Mouse (Mus musculus): ENCODE measurements around the gene Pex11g. TPM values are rescaled to one million over a fixed set of nuclear protein-coding genes. Genes with fewer than 3 reads are reported as not detected.

Gene Pex11g
- polyA plus RNA-seq, 1 experiment from 2014 or later = 4.9 TPM

DNA sequence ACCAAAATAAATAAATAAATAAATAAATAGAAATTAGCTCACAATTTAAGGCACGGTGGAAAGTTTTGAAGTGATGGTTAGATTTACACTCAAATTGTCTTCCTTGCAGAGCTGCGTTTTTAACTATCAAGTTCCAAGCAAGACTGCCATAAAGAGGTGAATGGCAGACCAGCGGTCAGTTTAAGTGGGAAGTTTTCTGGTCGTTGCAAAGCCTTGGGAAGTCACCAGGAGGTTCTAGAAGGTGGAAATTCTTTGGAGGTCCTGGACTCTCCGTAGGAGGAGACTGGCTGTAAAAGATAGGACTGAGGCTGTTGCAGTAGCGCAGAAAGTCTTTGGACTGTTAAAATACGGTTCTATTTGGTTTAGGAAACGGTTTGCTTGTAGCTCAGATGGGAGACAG is 32.3 kb upstream of the Pex11g start:
- Histone ChIP-seq H3K4me1 (peaks cover 24% of the 10 kb centered on the region), H3K4me2 (peak overlapping the region; percentile 86), H3K9ac (peak overlapping the region; percentile 83), H3K27me3 (replicated peaks) (no peaks in the 10 kb centered on the region), H3K4me3 (peak overlapping the region; percentile 84), H3K27ac (replicated peaks) (peak overlapping the region; percentile 96), H3K9me3 (peaks cover 6% of the 10 kb centered on the region; the same call in 1 of the 2 replicates), H3K36me3 (peaks cover 38% of the 10 kb centered on the region)
- no peak for ATAC-seq (ENCODE audit: extremely low read depth, insufficient number of reproducible peaks, low FRiP score, low TSS enrichment)
- WGBS = 5% methylated on average over 8 of the region's 8 CpGs

DNA sequence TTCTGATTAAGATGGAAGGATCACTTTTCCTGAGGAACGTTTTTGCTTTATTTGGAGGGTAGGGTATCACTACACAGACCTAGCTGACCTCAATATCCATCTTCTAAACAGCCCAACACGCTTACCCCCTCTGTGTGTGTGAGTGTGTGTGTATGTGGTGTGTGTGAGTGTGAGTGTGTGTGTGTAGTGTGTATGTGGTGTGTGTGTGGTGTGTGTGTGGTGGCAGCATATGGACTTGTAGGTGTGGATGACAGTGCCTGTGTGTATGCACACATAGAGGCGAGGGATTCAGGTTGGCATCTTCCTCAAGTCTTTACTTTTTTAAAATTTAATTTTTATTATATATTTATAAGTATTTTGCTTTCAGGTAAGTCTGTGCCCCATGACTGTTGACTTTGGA is 31.1 kb upstream of the Pex11g start:
- WGBS = 87% methylated on average over 3 of the region's 3 CpGs
- Histone ChIP-seq H3K36me3 (peaks cover 40% of the 10 kb centered on the region), H3K4me3 (no peak overlapping the region), H3K4me2 (no peak overlapping the region), H3K27ac (replicated peaks) (no peak overlapping the region), H3K27me3 (replicated peaks) (no peaks in the 10 kb centered on the region), H3K9ac (no peak overlapping the region), H3K4me1 (peaks cover 32% of the 10 kb centered on the region), H3K9me3 (peaks cover 6% of the 10 kb centered on the region; the same call in 1 of the 2 replicates)
- ATAC-seq (ENCODE audit: extremely low read depth, insufficient number of reproducible peaks, low FRiP score, low TSS enrichment) = no peak

DNA sequence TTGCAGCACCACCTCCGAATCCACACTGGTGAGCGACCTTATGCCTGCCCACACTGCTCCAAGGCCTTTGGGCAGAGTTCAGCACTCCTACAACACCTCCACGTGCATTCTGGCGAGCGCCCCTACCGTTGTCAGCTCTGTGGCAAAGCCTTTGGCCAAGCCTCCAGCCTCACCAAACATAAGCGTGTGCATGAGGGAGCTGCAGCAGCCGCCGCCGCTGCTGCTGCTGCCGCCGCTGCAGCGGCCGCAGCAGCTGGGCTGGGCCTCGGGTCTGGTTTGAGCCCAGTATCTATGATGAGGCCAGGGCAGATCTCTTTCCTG is 28.9 kb upstream of the Pex11g start:
- 86% methylated on average over 15 of the region's 15 CpGs for WGBS
- peaks cover 27% of the 10 kb centered on the region for H3K4me1 ChIP-seq
- no peak overlapping the region for H3K27ac ChIP-seq (replicated peaks)
- no peak overlapping the region for H3K4me2 ChIP-seq
- no peak overlapping the region for H3K9ac ChIP-seq
- peaks cover 39% of the 10 kb centered on the region for H3K36me3 ChIP-seq
- ATAC-seq (ENCODE audit: extremely low read depth, insufficient number of reproducible peaks, low FRiP score, low TSS enrichment) = no peak
- peaks cover 6% of the 10 kb centered on the region; the same call in 1 of the 2 replicates for H3K9me3 ChIP-seq
- H3K4me3 ChIP-seq = no peak overlapping the region
- H3K27me3 ChIP-seq (replicated peaks) = no peaks in the 10 kb centered on the region

DNA sequence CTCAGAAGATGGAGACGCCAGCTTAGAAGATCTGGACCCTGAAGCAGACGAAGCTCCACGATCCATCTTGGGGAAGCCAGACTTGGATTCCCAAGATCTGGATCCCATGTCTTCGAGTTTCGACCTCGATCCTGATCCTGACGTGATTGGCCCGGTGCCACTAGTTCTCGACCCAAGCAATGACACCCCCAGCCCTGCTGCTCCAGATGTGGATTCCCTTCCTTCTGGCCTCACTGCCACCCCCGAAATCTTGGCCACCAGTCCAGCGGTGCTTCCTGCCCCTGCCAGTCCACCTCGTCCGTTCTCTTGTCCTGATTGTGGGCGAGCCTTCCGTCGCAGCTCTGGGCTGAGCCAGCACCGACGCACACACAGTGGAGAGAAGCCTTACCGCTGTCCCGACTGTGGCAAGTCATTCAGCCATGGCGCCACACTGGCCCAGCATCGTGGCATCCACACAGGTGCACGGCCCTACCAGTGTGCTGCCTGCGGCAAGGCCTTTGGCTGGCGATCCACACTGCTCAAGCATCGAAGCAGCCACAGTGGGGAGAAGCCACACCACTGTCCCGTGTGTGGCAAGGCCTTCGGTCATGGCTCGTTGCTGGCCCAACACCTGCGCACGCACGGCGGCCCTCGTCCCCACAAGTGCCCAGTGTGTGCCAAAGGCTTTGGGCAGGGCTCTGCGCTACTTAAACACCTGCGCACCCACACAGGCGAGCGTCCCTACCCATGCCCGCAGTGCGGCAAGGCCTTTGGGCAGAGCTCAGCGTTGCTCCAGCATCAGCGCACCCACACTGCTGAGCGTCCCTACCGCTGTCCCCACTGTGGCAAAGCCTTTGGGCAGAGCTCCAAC is 28.3 kb upstream of the Pex11g start:
- Histone ChIP-seq H3K27me3 (replicated peaks) (no peaks in the 10 kb centered on the region), H3K9ac (no peak overlapping the region), H3K36me3 (peaks cover 39% of the 10 kb centered on the region), H3K4me1 (peaks cover 21% of the 10 kb centered on the region), H3K4me3 (no peak overlapping the region), H3K4me2 (no peak overlapping the region), H3K9me3 (peaks cover 6% of the 10 kb centered on the region; the same call in 1 of the 2 replicates), H3K27ac (replicated peaks) (no peak overlapping the region)
- no peak for ATAC-seq (ENCODE audit: extremely low read depth, insufficient number of reproducible peaks, low FRiP score, low TSS enrichment)
- WGBS = 90% methylated on average over 44 of the region's 44 CpGs

DNA sequence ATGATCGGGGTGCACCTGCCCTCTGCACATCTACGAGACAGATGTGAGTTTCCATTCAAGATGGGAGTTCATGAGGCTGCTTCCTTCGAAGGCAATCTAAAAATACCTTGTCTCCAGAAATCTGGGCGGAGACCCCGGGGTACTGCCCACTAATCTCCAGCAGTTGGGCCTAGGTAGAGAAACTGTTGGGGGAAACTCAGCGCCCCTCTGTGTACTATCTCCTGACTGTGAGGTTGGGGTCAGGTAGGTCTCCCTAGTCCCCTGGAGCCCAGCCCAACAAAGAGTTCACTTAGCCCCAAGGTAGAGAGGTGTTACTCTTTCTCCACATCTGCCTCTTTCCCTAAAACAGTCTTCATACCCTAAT is 26.3 kb upstream of the Pex11g start:
- H3K9ac ChIP-seq = peak overlapping the region; percentile 98
- H3K4me3 ChIP-seq = peak overlapping the region; percentile 96
- H3K27ac ChIP-seq (replicated peaks) = peak overlapping the region; percentile 85
- peak overlapping the region; percentile 84 for H3K4me2 ChIP-seq
- peaks cover 39% of the 10 kb centered on the region for H3K36me3 ChIP-seq
- H3K9me3 ChIP-seq = peaks cover 6% of the 10 kb centered on the region; the same call in 1 of the 2 replicates
- H3K27me3 ChIP-seq (replicated peaks) = no peaks in the 10 kb centered on the region
- H3K4me1 ChIP-seq = peaks cover 13% of the 10 kb centered on the region
- no peak for ATAC-seq (ENCODE audit: extremely low read depth, insufficient number of reproducible peaks, low FRiP score, low TSS enrichment)
- WGBS = 23% methylated on average over 6 of the region's 6 CpGs

DNA sequence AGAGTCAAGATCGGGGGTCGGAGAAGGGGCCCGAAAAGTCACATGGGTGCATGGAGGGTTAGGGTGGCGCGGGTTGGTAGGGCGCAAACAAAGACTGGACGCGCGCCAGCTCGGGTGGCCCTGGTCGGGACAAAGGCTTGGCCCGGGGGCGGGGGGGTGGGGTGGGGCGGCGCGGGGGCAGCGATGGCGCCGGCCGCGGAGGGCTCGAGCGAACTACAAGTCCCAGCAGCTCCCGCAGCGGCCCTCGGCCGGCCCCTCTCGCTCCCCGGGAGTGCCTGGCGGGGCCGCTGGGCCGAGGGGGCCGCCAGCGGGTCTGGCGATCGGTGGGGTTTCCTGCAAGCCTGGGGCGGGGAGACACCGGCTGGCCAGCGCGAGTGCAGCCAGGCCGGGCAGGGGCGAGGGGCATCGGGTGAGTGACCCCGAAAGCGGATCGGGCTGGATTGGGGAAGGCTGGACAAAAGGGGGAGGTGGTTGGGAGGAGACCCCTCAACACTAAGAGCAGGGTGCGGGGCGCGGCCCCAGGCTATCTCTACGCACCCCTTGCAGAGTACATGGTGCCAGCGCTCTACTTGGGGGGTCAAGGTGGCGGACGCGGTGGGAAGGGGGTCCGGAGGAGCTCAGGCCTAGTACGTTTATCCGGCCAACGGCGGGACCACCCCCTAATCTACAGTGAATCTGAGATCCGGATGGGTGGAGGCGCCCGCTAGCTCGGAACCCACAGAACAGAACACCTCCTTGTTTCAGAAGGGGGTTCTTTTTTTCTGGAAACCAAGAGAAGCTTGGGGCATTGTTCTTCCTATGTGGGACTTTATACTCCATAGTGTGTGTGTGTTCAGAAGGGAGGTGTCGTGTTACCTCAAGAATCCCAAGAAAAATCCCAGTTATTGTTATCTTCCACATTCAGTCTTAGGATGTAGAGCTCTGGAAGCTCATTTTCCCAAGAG is 25.7 kb upstream of the Pex11g start, which contains the start of gene Zfp358:
Zfp358 (plus strand) TSS at position 238 of the 944 bp plus-strand sequence.
- Histone ChIP-seq H3K27ac (replicated peaks) (peak within 1 kb of the TSS; percentile 85), H3K36me3 (peaks cover 39% of the 10 kb centered on the region), H3K4me3 (peak within 1 kb of the TSS; percentile 96), H3K4me2 (peak within 1 kb of the TSS; percentile 84), H3K9ac (peak within 1 kb of the TSS; percentile 98), H3K9me3 (peaks cover 6% of the 10 kb centered on the region; the same call in 1 of the 2 replicates), H3K4me1 (peaks cover 13% of the 10 kb centered on the region), H3K27me3 (replicated peaks) (no peaks in the 10 kb centered on the region)
- ATAC-seq (ENCODE audit: extremely low read depth, insufficient number of reproducible peaks, low FRiP score, low TSS enrichment) = peak; percentile 81
- WGBS = 1% methylated on average over 62 of the region's 64 CpGs

DNA sequence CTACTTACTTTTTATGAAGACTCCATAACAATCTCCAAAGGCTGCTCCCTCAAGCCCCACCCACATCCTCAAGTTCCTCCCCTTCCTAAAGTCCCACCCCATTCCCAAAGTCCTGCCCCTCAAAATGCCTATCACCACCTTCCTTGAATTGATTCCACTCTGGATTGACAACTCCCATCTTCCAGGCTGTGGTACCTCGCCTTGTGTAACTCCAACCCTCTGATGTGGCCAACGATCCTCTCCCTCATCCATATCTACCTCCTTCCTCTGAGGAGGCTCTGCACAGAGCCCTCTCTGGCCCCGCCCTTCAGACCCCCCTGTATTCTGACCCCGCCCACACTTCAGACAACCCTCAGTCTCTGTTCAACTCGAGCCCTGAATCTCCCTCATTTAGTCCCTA is 17.7 kb upstream of the Pex11g start:
- no peak overlapping the region for H3K9ac ChIP-seq
- no peaks in the 10 kb centered on the region for H3K9me3 ChIP-seq
- no peaks in the 10 kb centered on the region for H3K27me3 ChIP-seq (replicated peaks)
- no peaks in the 10 kb centered on the region for H3K36me3 ChIP-seq
- WGBS = 17% methylated on average over 5 of the region's 5 CpGs
- H3K4me1 ChIP-seq = peaks cover 7% of the 10 kb centered on the region; the same call in 1 of the 2 replicates
- H3K4me2 ChIP-seq = no peak overlapping the region
- no peak overlapping the region for H3K4me3 ChIP-seq
- ATAC-seq (ENCODE audit: extremely low read depth, insufficient number of reproducible peaks, low FRiP score, low TSS enrichment) = no peak; the same call in 1 of the 2 replicates
- H3K27ac ChIP-seq (replicated peaks) = no peak overlapping the region

DNA sequence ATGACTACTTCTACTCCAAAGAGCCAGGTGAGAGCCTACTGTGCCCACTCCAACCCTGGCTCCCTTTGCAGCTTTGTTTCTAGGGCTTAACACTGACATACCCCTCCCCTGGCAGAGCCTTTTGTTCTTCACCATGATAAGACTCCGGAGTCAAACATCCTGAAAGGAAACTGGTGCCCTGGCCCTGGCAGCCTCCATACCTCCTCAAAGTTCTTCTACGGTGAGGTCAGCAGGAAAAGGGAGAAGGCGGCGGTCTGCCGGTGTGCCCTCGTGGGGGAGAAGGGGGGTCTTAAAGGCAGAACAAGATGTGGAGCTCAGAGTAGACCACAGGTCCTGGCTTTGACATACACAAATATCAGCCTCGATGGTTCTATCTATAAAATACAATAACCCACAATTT is 16.1 kb upstream of the Pex11g start:
- no peaks in the 10 kb centered on the region for H3K36me3 ChIP-seq
- H3K27ac ChIP-seq (replicated peaks) = no peak overlapping the region
- H3K4me3 ChIP-seq = no peak overlapping the region
- ATAC-seq (ENCODE audit: extremely low read depth, insufficient number of reproducible peaks, low FRiP score, low TSS enrichment) = no peak
- 51% methylated on average over 7 of the region's 7 CpGs for whole genome bisulfite sequencing
- H3K4me2 ChIP-seq = no peak overlapping the region
- no peaks in the 10 kb centered on the region for H3K27me3 ChIP-seq (replicated peaks)
- peaks cover 9% of the 10 kb centered on the region; the same call in 1 of the 2 replicates for H3K4me1 ChIP-seq
- no peaks in the 10 kb centered on the region for H3K9me3 ChIP-seq
- H3K9ac ChIP-seq = no peak overlapping the region

DNA sequence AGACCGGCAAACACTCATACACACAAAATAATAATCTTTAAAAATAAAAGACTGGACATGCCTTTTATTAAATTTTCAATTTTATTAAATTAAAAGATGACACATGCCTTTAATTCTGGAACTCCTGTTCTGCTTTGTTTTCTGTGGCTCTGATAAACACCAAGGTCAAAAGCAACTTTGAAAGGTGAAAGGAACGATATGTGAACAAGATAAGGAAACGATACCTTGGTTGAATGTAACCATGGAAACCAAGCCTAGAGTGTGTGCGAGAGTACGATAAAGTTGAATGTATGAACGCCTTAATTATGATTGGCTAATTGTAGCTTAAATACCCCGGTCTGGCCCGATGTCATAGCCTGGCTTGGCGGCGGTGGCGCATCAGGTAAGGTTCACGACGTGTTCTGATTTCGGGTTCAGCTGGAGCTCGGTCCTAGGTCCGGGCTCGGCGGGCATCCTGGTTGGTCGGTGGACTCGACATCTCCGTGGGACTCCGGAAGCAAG is 14.8 kb upstream of the Pex11g start:
- Histone ChIP-seq H3K9me3 (no peaks in the 10 kb centered on the region), H3K27ac (replicated peaks) (no peak overlapping the region), H3K36me3 (no peaks in the 10 kb centered on the region), H3K27me3 (replicated peaks) (peaks cover 5% of the 10 kb centered on the region), H3K4me1 (peaks cover 7% of the 10 kb centered on the region; the same call in 1 of the 2 replicates), H3K4me3 (no peak overlapping the region), H3K9ac (no peak overlapping the region), H3K4me2 (no peak overlapping the region)
- no peak for ATAC-seq (ENCODE audit: extremely low read depth, insufficient number of reproducible peaks, low FRiP score, low TSS enrichment)
- 78% methylated on average over 22 of the region's 22 CpGs for WGBS

DNA sequence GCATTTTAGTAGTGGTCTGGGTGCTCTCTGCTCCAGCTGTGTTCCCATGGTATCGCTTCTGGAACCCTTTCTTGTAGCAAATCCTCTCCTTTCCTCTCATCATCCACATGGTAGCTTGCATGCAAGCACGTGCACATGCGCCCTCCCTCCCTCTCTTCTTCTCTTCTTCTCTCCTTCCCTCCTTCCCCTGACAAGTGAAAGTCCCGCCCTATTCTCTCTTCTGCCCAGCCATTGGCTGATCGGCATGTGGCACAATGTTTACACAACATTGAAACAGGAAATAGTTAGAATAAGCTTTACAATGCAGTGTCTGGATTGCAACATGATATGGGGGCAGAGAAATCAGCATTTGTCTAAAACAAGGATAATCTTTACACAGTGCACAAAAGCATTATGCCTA is 14.1 kb upstream of the Pex11g start:
- Histone ChIP-seq H3K4me1 (peaks cover 7% of the 10 kb centered on the region; the same call in 1 of the 2 replicates), H3K9me3 (no peaks in the 10 kb centered on the region), H3K27ac (replicated peaks) (no peak overlapping the region), H3K9ac (no peak overlapping the region), H3K27me3 (replicated peaks) (peaks cover 9% of the 10 kb centered on the region), H3K36me3 (no peaks in the 10 kb centered on the region), H3K4me2 (no peak overlapping the region), H3K4me3 (no peak overlapping the region)
- WGBS = 57% methylated on average over 5 of the region's 5 CpGs
- no peak for ATAC-seq (ENCODE audit: extremely low read depth, insufficient number of reproducible peaks, low FRiP score, low TSS enrichment)

DNA sequence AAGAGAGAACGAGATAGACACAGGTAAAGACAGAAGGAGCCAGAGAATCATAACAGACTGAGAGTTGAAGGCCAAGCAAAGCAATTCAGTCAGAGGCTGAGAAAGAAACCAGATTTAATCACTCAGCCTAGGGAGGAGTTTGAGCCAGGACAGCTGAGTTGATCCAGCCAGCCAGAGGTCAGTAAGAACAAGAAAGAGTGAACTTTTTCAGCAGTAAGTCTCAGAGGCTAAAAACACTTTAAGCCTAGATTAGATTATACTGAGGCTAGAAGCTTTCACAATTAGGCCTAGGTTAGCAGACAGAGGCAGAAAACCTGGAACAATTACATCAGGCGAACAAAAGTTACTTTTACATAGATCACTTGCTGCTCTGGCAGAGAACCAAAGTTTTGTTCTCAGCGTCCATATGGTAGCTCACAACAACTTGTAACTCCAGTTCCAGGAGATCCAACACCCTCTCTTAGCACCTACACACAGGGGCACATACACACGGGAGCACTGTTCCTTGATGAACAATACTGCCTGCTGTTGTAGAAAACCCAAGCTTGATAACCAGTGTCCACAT is 12.8 kb upstream of the Pex11g start:
- H3K9me3 ChIP-seq = no peaks in the 10 kb centered on the region
- H3K4me2 ChIP-seq = no peak overlapping the region
- H3K36me3 ChIP-seq = no peaks in the 10 kb centered on the region
- peaks cover 14% of the 10 kb centered on the region for H3K4me1 ChIP-seq
- WGBS = 51% methylated on average over 4 of the region's 4 CpGs
- H3K9ac ChIP-seq = no peak overlapping the region
- H3K4me3 ChIP-seq = no peak overlapping the region
- H3K27ac ChIP-seq (replicated peaks) = no peak overlapping the region
- ATAC-seq (ENCODE audit: extremely low read depth, insufficient number of reproducible peaks, low FRiP score, low TSS enrichment) = no peak
- peaks cover 20% of the 10 kb centered on the region for H3K27me3 ChIP-seq (replicated peaks)
